Mouse (Mus musculus): ENCODE results near the gene Pid1. TPM values are rescaled to one million over a fixed set of nuclear protein-coding genes. Genes with fewer than 3 reads are reported as not detected.

Pid1 gene
- polyA plus RNA-seq, 1 experiment from 2014 or later: 33.5 TPM

GRCm38 (mm10) chr1:84271712-84272200 lies 92.2 kb downstream of the Pid1 start:
- H3K4me1 ChIP-seq (ENCODE audit: control insufficient read depth, insufficient read depth, low read length): no peaks in the 10 kb centered on the region
- no peaks in the 10 kb centered on the region for H3K9me3 ChIP-seq (ENCODE audit: control insufficient read depth, low read length)
- H3K4me3 ChIP-seq (ENCODE audit: low read length): no peak overlapping the region
- H3K27ac ChIP-seq (ENCODE audit: low read depth, low read length): no peak overlapping the region
- H3K4me2 ChIP-seq (replicated peaks; ENCODE audit: low read depth, low read length): no peak overlapping the region
- ATAC-seq (ENCODE audit: low FRiP score, low TSS enrichment): no peak
- no peaks in the 10 kb centered on the region for H3K36me3 ChIP-seq (ENCODE audit: control insufficient read depth, insufficient read depth, low read length)
- WGBS: 81% methylated on average over 2 of the region's 2 CpGs
- H3K9ac ChIP-seq (ENCODE audit: low read depth, low read length): no peak overlapping the region
- no peaks in the 10 kb centered on the region for H3K27me3 ChIP-seq (ENCODE audit: control insufficient read depth, insufficient read depth, low read length)

DNA sequence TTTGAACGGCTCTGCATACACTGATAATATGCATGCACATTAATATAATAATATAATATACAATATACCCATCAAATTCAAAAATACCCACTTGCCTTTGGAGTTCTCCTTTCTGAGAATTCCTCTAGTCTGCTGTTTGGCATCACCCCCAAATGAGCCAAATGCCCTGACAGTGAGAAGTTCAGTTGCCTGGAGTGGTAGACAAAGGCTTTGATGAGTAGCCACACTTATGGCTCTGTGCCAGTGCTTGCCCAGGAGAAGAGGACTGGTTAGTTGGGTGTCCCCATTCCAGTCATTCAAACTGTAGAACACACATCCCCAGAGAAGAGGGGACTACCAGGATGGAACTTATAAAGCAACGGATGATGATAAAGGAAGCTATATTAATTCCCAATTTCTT lies 106.3 kb downstream of the Pid1 start:
- WGBS: 96% methylated on average over 2 of the region's 2 CpGs
- H3K4me2 ChIP-seq (replicated peaks; ENCODE audit: low read depth, low read length): no peak overlapping the region
- H3K27me3 ChIP-seq (ENCODE audit: control insufficient read depth, insufficient read depth, low read length): no peaks in the 10 kb centered on the region
- no peak overlapping the region for H3K27ac ChIP-seq (ENCODE audit: low read depth, low read length)
- no peak overlapping the region for H3K4me3 ChIP-seq (ENCODE audit: low read length)
- H3K4me1 ChIP-seq (ENCODE audit: control insufficient read depth, insufficient read depth, low read length): 0 out of 2 replicates have a peak, but pooled peaks cover 3% of the 10 kb centered on the region
- no peak for ATAC-seq (ENCODE audit: low FRiP score, low TSS enrichment)
- H3K9ac ChIP-seq (ENCODE audit: low read depth, low read length): no peak overlapping the region
- no peaks in the 10 kb centered on the region for H3K36me3 ChIP-seq (ENCODE audit: control insufficient read depth, insufficient read depth, low read length)
- no peaks in the 10 kb centered on the region for H3K9me3 ChIP-seq (ENCODE audit: control insufficient read depth, low read length)

DNA sequence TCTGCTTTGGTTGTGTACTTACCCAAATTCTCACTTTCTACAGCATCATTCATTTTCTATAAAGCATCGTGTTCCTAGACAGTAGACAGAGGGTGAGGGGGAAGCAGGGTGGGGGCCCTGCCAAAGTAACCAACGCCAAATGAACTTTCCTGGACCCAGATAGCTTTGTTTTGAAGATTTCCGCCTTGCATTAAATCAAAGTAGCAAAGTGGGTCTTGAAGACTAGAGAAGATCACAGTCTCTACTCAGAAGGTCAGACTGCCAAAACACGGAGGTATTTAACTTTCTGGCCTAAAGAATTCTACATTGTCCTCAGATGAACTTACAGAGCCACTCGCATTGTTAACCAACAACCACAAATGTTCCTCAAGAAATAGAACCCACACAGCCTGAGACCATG lies 109.6 kb downstream of the Pid1 start:
- no peaks in the 10 kb centered on the region for H3K36me3 ChIP-seq (ENCODE audit: control insufficient read depth, insufficient read depth, low read length)
- 0 out of 2 replicates have a peak, but pooled peaks cover 3% of the 10 kb centered on the region for H3K4me1 ChIP-seq (ENCODE audit: control insufficient read depth, insufficient read depth, low read length)
- H3K27me3 ChIP-seq (ENCODE audit: control insufficient read depth, insufficient read depth, low read length): no peaks in the 10 kb centered on the region
- no peak overlapping the region for H3K27ac ChIP-seq (ENCODE audit: low read depth, low read length)
- H3K4me3 ChIP-seq (ENCODE audit: low read length): no peak overlapping the region
- no peak overlapping the region for H3K4me2 ChIP-seq (replicated peaks; ENCODE audit: low read depth, low read length)
- H3K9me3 ChIP-seq (ENCODE audit: control insufficient read depth, low read length): no peaks in the 10 kb centered on the region
- ATAC-seq (ENCODE audit: low FRiP score, low TSS enrichment): no peak
- no peak overlapping the region for H3K9ac ChIP-seq (ENCODE audit: low read depth, low read length)
- 40% methylated on average over 5 of the region's 5 CpGs for WGBS

- Histone ChIP-seq H3K4me1 (ENCODE audit: control insufficient read depth, insufficient read depth, low read length) (0 out of 2 replicates have a peak, but pooled peaks cover 3% of the 10 kb centered on the region), H3K4me3 (ENCODE audit: low read length) (no peak overlapping the region), H3K9ac (ENCODE audit: low read depth, low read length) (no peak overlapping the region), H3K9me3 (ENCODE audit: control insufficient read depth, low read length) (no peaks in the 10 kb centered on the region), H3K36me3 (ENCODE audit: control insufficient read depth, insufficient read depth, low read length) (no peaks in the 10 kb centered on the region), H3K27me3 (ENCODE audit: control insufficient read depth, insufficient read depth, low read length) (no peaks in the 10 kb centered on the region), H3K27ac (ENCODE audit: low read depth, low read length) (no peak overlapping the region), H3K4me2 (replicated peaks; ENCODE audit: low read depth, low read length) (no peak overlapping the region)
- no peak for ATAC-seq (ENCODE audit: low FRiP score, low TSS enrichment)
- WGBS: 16% methylated on average over 3 of the region's 3 CpGs
Measured at GRCm38 (mm10) chr1:84253838-84254237, 110.1 kb downstream of the Pid1 start.

DNA sequence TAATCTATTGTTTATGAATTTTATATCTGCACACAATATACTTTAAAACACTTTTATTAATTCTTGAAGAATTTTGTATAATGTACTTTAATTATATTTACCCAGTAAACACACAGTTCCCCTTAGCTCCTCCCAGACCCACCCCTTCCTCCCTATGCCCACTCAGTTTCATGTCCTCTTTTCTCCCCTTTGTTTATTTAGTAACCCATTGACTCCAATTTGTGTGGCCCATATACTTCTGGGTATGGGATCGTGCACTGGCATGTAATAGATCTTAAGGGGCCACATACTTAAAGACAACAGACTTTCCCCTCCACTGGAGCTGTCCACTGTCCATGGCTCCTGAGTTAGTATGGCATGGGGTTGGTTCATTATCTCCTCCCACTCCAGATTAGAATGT lies 112.8 kb downstream of the Pid1 start:
- no peaks in the 10 kb centered on the region for H3K36me3 ChIP-seq (ENCODE audit: control insufficient read depth, insufficient read depth, low read length)
- H3K27me3 ChIP-seq (ENCODE audit: control insufficient read depth, insufficient read depth, low read length): no peaks in the 10 kb centered on the region
- H3K4me1 ChIP-seq (ENCODE audit: control insufficient read depth, insufficient read depth, low read length): 0 out of 2 replicates have a peak, but pooled peaks cover 3% of the 10 kb centered on the region
- no peak overlapping the region for H3K4me2 ChIP-seq (replicated peaks; ENCODE audit: low read depth, low read length)
- ATAC-seq (ENCODE audit: low FRiP score, low TSS enrichment): no peak
- H3K9ac ChIP-seq (ENCODE audit: low read depth, low read length): no peak overlapping the region
- WGBS: 39% methylated on average over 1 of the region's 1 CpGs
- H3K4me3 ChIP-seq (ENCODE audit: low read length): no peak overlapping the region
- H3K27ac ChIP-seq (ENCODE audit: low read depth, low read length): no peak overlapping the region
- H3K9me3 ChIP-seq (ENCODE audit: control insufficient read depth, low read length): no peaks in the 10 kb centered on the region

GRCm38 (mm10) chr1:84250770-84251169 lies 113.2 kb downstream of the Pid1 start:
- Histone ChIP-seq H3K4me3 (ENCODE audit: low read length) (no peak overlapping the region), H3K27ac (ENCODE audit: low read depth, low read length) (no peak overlapping the region), H3K4me2 (replicated peaks; ENCODE audit: low read depth, low read length) (no peak overlapping the region), H3K9ac (ENCODE audit: low read depth, low read length) (no peak overlapping the region), H3K36me3 (ENCODE audit: control insufficient read depth, insufficient read depth, low read length) (no peaks in the 10 kb centered on the region), H3K4me1 (ENCODE audit: control insufficient read depth, insufficient read depth, low read length) (0 out of 2 replicates have a peak, but pooled peaks cover 3% of the 10 kb centered on the region), H3K27me3 (ENCODE audit: control insufficient read depth, insufficient read depth, low read length) (no peaks in the 10 kb centered on the region), H3K9me3 (ENCODE audit: control insufficient read depth, low read length) (no peaks in the 10 kb centered on the region)
- ATAC-seq (ENCODE audit: low FRiP score, low TSS enrichment): no peak
- WGBS: 84% methylated on average over 1 of the region's 1 CpGs

DNA sequence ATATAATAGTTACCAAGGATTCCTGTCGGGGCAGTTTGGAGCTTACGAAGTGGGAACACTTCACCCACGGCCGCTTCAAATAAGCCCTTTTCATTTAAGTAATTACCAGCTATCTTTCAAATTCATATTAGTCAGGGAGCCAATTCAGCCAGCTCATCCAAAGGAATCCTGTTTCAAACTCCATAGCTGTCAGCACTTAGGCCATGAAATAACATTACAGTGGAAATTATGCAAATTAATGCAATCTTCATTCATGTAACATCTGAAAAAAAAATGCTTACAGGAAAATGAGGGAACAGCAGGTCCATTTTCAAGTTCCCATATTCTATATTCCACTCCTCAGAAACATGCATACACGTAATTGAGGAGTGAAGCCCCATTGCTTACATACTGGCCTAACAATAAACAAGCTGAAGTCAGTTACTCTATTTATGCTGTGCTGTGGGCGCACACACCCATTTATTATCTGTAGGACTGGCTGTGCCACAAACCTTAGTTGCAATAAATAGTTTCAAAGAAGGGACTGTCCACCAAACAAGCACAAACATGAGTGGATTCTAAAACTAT lies 114.1 kb downstream of the Pid1 start:
- Histone ChIP-seq H3K27ac (ENCODE audit: low read depth, low read length) (no peak overlapping the region), H3K27me3 (ENCODE audit: control insufficient read depth, insufficient read depth, low read length) (no peaks in the 10 kb centered on the region), H3K36me3 (ENCODE audit: control insufficient read depth, insufficient read depth, low read length) (no peaks in the 10 kb centered on the region), H3K9ac (ENCODE audit: low read depth, low read length) (no peak overlapping the region), H3K4me3 (ENCODE audit: low read length) (no peak overlapping the region), H3K4me2 (replicated peaks; ENCODE audit: low read depth, low read length) (no peak overlapping the region), H3K4me1 (ENCODE audit: control insufficient read depth, insufficient read depth, low read length) (0 out of 2 replicates have a peak, but pooled peaks cover 3% of the 10 kb centered on the region), H3K9me3 (ENCODE audit: control insufficient read depth, low read length) (no peaks in the 10 kb centered on the region)
- 84% methylated on average over 6 of the region's 6 CpGs for WGBS
- ATAC-seq (ENCODE audit: low FRiP score, low TSS enrichment): no peak

GRCm38 (mm10) chr1:84247111-84247510 lies 116.9 kb downstream of the Pid1 start:
- Histone ChIP-seq H3K4me3 (ENCODE audit: low read length) (no peak overlapping the region), H3K36me3 (ENCODE audit: control insufficient read depth, insufficient read depth, low read length) (no peaks in the 10 kb centered on the region), H3K9me3 (ENCODE audit: control insufficient read depth, low read length) (no peaks in the 10 kb centered on the region), H3K4me1 (ENCODE audit: control insufficient read depth, insufficient read depth, low read length) (no peaks in the 10 kb centered on the region), H3K27me3 (ENCODE audit: control insufficient read depth, insufficient read depth, low read length) (no peaks in the 10 kb centered on the region), H3K27ac (ENCODE audit: low read depth, low read length) (no peak overlapping the region), H3K9ac (ENCODE audit: low read depth, low read length) (no peak overlapping the region), H3K4me2 (replicated peaks; ENCODE audit: low read depth, low read length) (no peak overlapping the region)
- WGBS: 80% methylated on average over 3 of the region's 3 CpGs
- ATAC-seq (ENCODE audit: low FRiP score, low TSS enrichment): no peak

- Histone ChIP-seq H3K4me1 (ENCODE audit: control insufficient read depth, insufficient read depth, low read length) (no peaks in the 10 kb centered on the region), H3K27me3 (ENCODE audit: control insufficient read depth, insufficient read depth, low read length) (no peaks in the 10 kb centered on the region), H3K27ac (ENCODE audit: low read depth, low read length) (no peak overlapping the region), H3K4me3 (ENCODE audit: low read length) (no peak overlapping the region), H3K36me3 (ENCODE audit: control insufficient read depth, insufficient read depth, low read length) (no peaks in the 10 kb centered on the region), H3K9me3 (ENCODE audit: control insufficient read depth, low read length) (no peaks in the 10 kb centered on the region), H3K9ac (ENCODE audit: low read depth, low read length) (no peak overlapping the region), H3K4me2 (replicated peaks; ENCODE audit: low read depth, low read length) (no peak overlapping the region)
- no peak for ATAC-seq (ENCODE audit: low FRiP score, low TSS enrichment)
- WGBS: 76% methylated on average over 4 of the region's 4 CpGs
Measured at GRCm38 (mm10) chr1:84241192-84241828, 122.7 kb downstream of the Pid1 start.

All from kidney, embryonic 14.5 days (tissue).